Mouse (Mus musculus) right cerebral cortex, postnatal 14 days (tissue): ENCODE results near the gene Chmp6.

Experiments
- DNase-seq: peaks from one replicate; pipeline ENCODE4 v3.0.0; 2022

The Chmp6 gene

GRCm38 (mm10) chr11:119965053-119965452, 51.8 kb downstream of the Chmp6 start:
- DNase-seq, result no peak

GRCm38 (mm10) chr11:119966294-119966693, 53.1 kb downstream of the Chmp6 start:
- no peak for DNase-seq

GRCm38 (mm10) chr11:119967401-119967800, 54.2 kb downstream of the Chmp6 start:
- DNase-seq, result no peak

- DNase-seq, result no peak
Observed at GRCm38 (mm10) chr11:119967892-119968291, 54.7 kb downstream of the Chmp6 start.
